Mouse (Mus musculus): Measurements from ENCODE around the gene Nsrp1.
A peak's percentile ranks its signal among the peaks of the same experiment; 100 is the strongest.

Nsrp1 gene

GRCm38 (mm10) chr11:77042816-77043215 is 35.4 kb downstream of the Nsrp1 start:
- DNase-seq (ENCODE audit: low read depth, low spot score) = no peak

- DNase-seq (ENCODE audit: low read depth, low spot score) = no peak
Measured at GRCm38 (mm10) chr11:77041891-77042290, 36.3 kb downstream of the Nsrp1 start.

- no peak for DNase-seq (ENCODE audit: low read depth, low spot score)
Measured at GRCm38 (mm10) chr11:77031151-77031934, 46.9 kb downstream of the Nsrp1 start.

- no peak for DNase-seq (ENCODE audit: low read depth, low spot score)
Measured at GRCm38 (mm10) chr11:77028157-77028556, 50.1 kb downstream of the Nsrp1 start.

- peak; percentile 22 for DNase-seq (ENCODE audit: low read depth, low spot score)
Measured at GRCm38 (mm10) chr11:77026559-77026958, 51.7 kb downstream of the Nsrp1 start.

- no peak for DNase-seq (ENCODE audit: low read depth, low spot score)
Measured at GRCm38 (mm10) chr11:77021749-77022396, 56.4 kb downstream of the Nsrp1 start.

- DNase-seq (ENCODE audit: low read depth, low spot score) = no peak
Measured at GRCm38 (mm10) chr11:77019539-77019938, 58.7 kb downstream of the Nsrp1 start.

- no peak for DNase-seq (ENCODE audit: low read depth, low spot score)
Measured at GRCm38 (mm10) chr11:77018046-77018445, 60.2 kb downstream of the Nsrp1 start.

GRCm38 (mm10) chr11:77010762-77011475 is 67.3 kb downstream of the Nsrp1 start:
- no peak for DNase-seq (ENCODE audit: low read depth, low spot score)

- DNase-seq (ENCODE audit: low read depth, low spot score) = no peak
Measured at GRCm38 (mm10) chr11:77009069-77010025, 68.9 kb downstream of the Nsrp1 start.

GRCm38 (mm10) chr11:77006616-77007015 is 71.6 kb downstream of the Nsrp1 start:
- no peak for DNase-seq (ENCODE audit: low read depth, low spot score)

GRCm38 (mm10) chr11:77005881-77006280 is 72.4 kb downstream of the Nsrp1 start:
- DNase-seq (ENCODE audit: low read depth, low spot score) = peak; percentile 72

- DNase-seq (ENCODE audit: low read depth, low spot score) = peak; percentile 59
Measured at GRCm38 (mm10) chr11:77002361-77002760, 75.9 kb downstream of the Nsrp1 start.

- no peak for DNase-seq (ENCODE audit: low read depth, low spot score)
Measured at GRCm38 (mm10) chr11:77000741-77001140, 77.5 kb downstream of the Nsrp1 start.

- no peak for DNase-seq (ENCODE audit: low read depth, low spot score)
Measured at GRCm38 (mm10) chr11:76998705-76999226, 79.5 kb downstream of the Nsrp1 start.

- DNase-seq (ENCODE audit: low read depth, low spot score) = no peak
Measured at GRCm38 (mm10) chr11:76997916-76998704, 80.1 kb downstream of the Nsrp1 start, which contains the start of gene Slc6a4. Gene Slc6a4, plus strand, starts transcription at chr11:76998603.

- DNase-seq (ENCODE audit: low read depth, low spot score) = peak; percentile 77
Measured at GRCm38 (mm10) chr11:76997305-76997704, 80.9 kb downstream of the Nsrp1 start.

GRCm38 (mm10) chr11:76995966-76996672 is 82.1 kb downstream of the Nsrp1 start:
- DNase-seq (ENCODE audit: low read depth, low spot score) = no peak

All from 3T3-L1 (cell line).